9 mouse cellular contexts compared by ENCODE assay signal in the genomic region with DNA sequence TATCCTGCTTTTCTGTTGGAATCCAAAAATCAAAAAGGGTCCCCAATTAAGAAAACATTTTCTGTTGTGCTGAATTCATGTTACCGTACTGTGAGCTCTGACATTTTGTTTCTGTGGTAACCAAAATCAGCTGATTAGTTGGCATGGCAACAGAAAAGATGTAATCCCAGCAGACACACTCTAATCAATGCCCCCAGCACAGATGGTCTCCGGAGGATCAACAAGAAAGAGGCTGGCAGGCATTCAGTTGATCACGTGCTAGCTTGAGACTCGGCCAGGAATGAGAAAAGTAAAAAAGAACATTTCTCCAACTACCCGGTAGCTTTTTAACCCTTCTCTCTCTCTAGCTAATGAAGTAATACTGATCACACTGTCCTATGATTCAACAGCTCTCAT.
DNase-seq lines count a peak whose midpoint lies in the region; TF ChIP-seq lines count a peak whose summit lies in the region.
"Had no signal": no experiment of that assay in that cellular context is flagged by ENCODE, and none has a peak within 500 bp of the region (broad histone marks: within the 10 kb centered on the region; RNA-seq: fewer than 3 reads in every experiment).

No protein-coding gene starts in this region.

- no peaks in the 10 kb centered on the region for H3K4me1 ChIP-seq in lung, adult 2 months (ENCODE audit: control insufficient read depth, insufficient read depth, low read length)
- H3K4me1 ChIP-seq: lung, embryonic 15.5 days had no signal

- WGBS in lung, adult 2 months: 33% methylated on average over 5 of the region's 5 CpGs

- DNase-seq in brain, adult 2 months (ENCODE audit: low read depth, low spot score): peak; percentile 94
- peak; percentile 16 to 19 for DNase-seq in cerebellum, postnatal 36 days
- peak; percentile 15 to 25 for DNase-seq in heart, adult 9 months (ENCODE audit: low spot score in 2 of 2)
- peak; percentile 72 to 74 for DNase-seq in left cerebral cortex, adult 18-20 months (ENCODE audit: low spot score in 2 of 2)
- DNase-seq in retina, embryonic 14.5 days (ENCODE audit: low spot score): peak; percentile 89
- no peak for DNase-seq in lung, adult 2 months
- DNase-seq in spleen, adult 12 weeks (ENCODE audit: low spot score): no peak
- no peak for DNase-seq in thymus, postnatal 0 days (ENCODE audit: low spot score)

- TF ChIP-seq POLR2A in lung, adult 2 months (IDR thresholded peaks at IDR 0.05; ENCODE audit: borderline replicate concordance, extremely low read depth, low read depth, low read length): no peak

- TF ChIP-seq CTCF in lung, adult 2 months (IDR thresholded peaks at IDR 0.05; ENCODE audit: insufficient read depth, low read length): no peak

- no peak overlapping the region for H3K4me3 ChIP-seq in lung, adult 2 months (replicated peaks; ENCODE audit: extremely low read depth, low read depth, low read length)
- H3K4me3 ChIP-seq: lung, embryonic 15.5 days had no signal

Comparison
In these comparisons a context has a peak if more than half of its experiments do, and no peak if none do; other contexts are left out.
1. DNase-seq: peak in brain, adult 2 months (single experiment), cerebellum, postnatal 36 days (2 of 2), heart, adult 9 months (2 of 2), left cerebral cortex, adult 18-20 months (2 of 2) and retina, embryonic 14.5 days (single experiment); none in lung, adult 2 months (single experiment), spleen, adult 12 weeks (single experiment) and thymus, postnatal 0 days (single experiment).